Mouse (Mus musculus) midbrain, embryonic 10.5 days (tissue): ENCODE measurements around the gene Gm28042. TPM values are rescaled to one million over a fixed set of nuclear protein-coding genes. Genes with fewer than 3 reads are reported as not detected.

Experiments
- DNase-seq: peaks from one replicate; pipeline ENCODE4 v3.0.0-alpha.2; 2017; ENCODE audit warnings: low spot score
- H3K27ac ChIP-seq: fragments of 300-500 bp; sonication (generic); replicated peaks from 2 replicates; pipeline ENCODE4 v1.5.1; 2016; ENCODE audit warnings: mild to moderate bottlenecking
- H3K27me3 ChIP-seq: fragments of 300-500 bp; sonication (generic); 2 replicates; pipeline ENCODE4 v1.6.1; 2016; ENCODE audit warnings: low read depth, mild to moderate bottlenecking; ENCODE audit not compliant: poor library complexity, severe bottlenecking
- H3K36me3 ChIP-seq: fragments of 300-500 bp; sonication (generic); 2 replicates; pipeline ENCODE4 v1.6.1; 2016; ENCODE audit warnings: mild to moderate bottlenecking, moderate library complexity
- H3K4me1 ChIP-seq: fragments of 300-500 bp; sonication (generic); 2 replicates; pipeline ENCODE4 v1.6.1; 2016
- H3K4me3 ChIP-seq: fragments of 300-500 bp; sonication (generic); 2 replicates; pipeline ENCODE4 v1.5.1; 2016; ENCODE audit warnings: mild to moderate bottlenecking, moderate library complexity
- H3K9me3 ChIP-seq: fragments of 300-500 bp; sonication (generic); replicated peaks from 2 replicates; pipeline ENCODE4 v1.6.1; 2016; ENCODE audit warnings: mild to moderate bottlenecking
- WGBS: fragments of 180-500 bp; shearing (Covaris S2); methylation state at CpG from one replicate; pipeline ENCODE4 v1.1.7; 2016; 5-methylcytosine and 5-hydroxymethylcytosine counted together
- polyA plus RNA-seq: library from polyadenylated mRNA; unstranded; fragments of >200 nt; fragmentation: Nextera tagmentation; extraction: Ambion mirVana; gene quantifications from 2 replicates; pipeline ENCODE4 v1.2.1, GENCODE M21; 2016

Gm28042 gene
- polyA plus RNA-seq, 1 experiment from 2014 or later = 5.2 TPM

DNA sequence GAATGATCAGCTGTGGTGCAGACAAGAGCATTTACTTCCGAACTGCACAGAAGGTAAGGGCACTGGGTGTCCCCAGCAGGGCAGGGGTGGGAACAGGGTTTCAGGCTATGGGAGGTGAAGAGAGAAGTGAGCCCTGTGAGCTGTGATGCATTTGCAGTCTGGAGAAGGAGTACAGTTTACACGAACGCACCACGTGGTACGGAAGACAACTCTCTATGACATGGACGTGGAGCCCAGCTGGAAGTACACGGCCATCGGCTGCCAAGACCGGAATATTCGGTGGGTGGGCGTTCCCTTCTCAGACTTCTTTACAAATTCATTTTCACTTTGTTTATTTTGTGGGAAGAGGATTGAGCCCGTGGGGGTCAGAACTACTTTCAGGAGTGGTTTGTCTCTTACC, 9.7 kb upstream of the Gm28042 start:
- 95% methylated on average over 12 of the region's 12 CpGs for WGBS
- H3K4me3 ChIP-seq = no peak overlapping the region
- no peaks in the 10 kb centered on the region for H3K4me1 ChIP-seq
- no peak for DNase-seq
- no peak overlapping the region for H3K27ac ChIP-seq
- peaks cover 79% of the 10 kb centered on the region for H3K36me3 ChIP-seq
- no peaks in the 10 kb centered on the region for H3K27me3 ChIP-seq
- no peaks in the 10 kb centered on the region for H3K9me3 ChIP-seq

DNA sequence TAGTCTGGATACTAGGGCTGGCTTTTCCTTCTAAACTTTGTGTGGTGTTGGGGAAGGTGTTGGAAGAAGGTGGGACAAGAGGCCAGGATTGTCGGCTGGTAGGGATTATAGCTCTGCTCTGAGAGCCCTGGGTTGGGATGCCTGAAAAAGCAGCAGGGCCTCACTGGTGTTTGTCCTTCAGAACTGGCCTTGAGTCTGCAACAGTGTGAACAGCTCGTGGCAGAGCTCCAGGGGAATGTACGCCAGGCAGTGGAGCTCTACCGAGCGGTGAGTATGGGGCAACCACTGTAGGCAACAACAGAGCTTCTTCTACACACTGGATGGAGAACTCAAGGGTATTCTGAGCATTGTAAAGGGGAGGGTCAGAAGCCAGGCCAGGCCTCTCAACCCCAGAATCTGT, 3.0 kb upstream of the Gm28042 start:
- H3K4me1 ChIP-seq = peaks cover 16% of the 10 kb centered on the region
- no peaks in the 10 kb centered on the region for H3K27me3 ChIP-seq
- peaks cover 69% of the 10 kb centered on the region for H3K36me3 ChIP-seq
- no peak overlapping the region for H3K4me3 ChIP-seq
- H3K27ac ChIP-seq = no peak overlapping the region
- H3K9me3 ChIP-seq = no peaks in the 10 kb centered on the region
- DNase-seq = no peak
- 90% methylated on average over 5 of the region's 5 CpGs for WGBS

GRCm38 (mm10) chr2:120027950-120028331, 648 bp downstream of the Gm28042 start:
- DNase-seq = peak; percentile 23
- H3K4me3 ChIP-seq = peak overlapping the region; percentile 85
- no peaks in the 10 kb centered on the region for H3K27me3 ChIP-seq
- peaks cover 16% of the 10 kb centered on the region for H3K4me1 ChIP-seq
- H3K9me3 ChIP-seq = no peaks in the 10 kb centered on the region
- peaks cover 69% of the 10 kb centered on the region for H3K36me3 ChIP-seq
- 54% methylated on average over 3 of the region's 3 CpGs for WGBS
- peak overlapping the region; percentile 93 for H3K27ac ChIP-seq

DNA sequence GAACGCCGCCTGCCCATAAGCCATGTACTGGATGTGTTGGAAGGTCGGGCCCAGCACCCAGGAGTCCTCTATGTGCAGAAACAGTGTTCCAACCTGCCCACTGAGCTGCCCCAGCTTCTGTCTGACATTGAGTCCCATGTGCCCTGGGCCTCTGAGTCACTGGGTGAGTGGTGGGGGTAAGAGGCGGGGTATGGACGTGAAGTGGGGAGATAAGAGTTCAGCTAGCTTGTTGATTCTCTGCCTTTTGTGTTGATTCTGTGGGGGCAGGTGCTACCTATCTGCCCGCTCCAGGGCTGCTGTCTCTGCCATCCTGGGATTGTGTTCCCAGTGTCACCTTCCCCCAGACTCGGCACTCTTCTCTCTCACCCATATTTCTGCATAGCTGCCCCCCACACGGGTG, 3.1 kb downstream of the Gm28042 start:
- Histone ChIP-seq H3K4me1 (peaks cover 16% of the 10 kb centered on the region), H3K36me3 (peaks cover 69% of the 10 kb centered on the region), H3K4me3 (no peak overlapping the region), H3K27me3 (no peaks in the 10 kb centered on the region), H3K9me3 (no peaks in the 10 kb centered on the region), H3K27ac (no peak overlapping the region)
- DNase-seq = no peak
- 94% methylated on average over 8 of the region's 8 CpGs for WGBS

DNA sequence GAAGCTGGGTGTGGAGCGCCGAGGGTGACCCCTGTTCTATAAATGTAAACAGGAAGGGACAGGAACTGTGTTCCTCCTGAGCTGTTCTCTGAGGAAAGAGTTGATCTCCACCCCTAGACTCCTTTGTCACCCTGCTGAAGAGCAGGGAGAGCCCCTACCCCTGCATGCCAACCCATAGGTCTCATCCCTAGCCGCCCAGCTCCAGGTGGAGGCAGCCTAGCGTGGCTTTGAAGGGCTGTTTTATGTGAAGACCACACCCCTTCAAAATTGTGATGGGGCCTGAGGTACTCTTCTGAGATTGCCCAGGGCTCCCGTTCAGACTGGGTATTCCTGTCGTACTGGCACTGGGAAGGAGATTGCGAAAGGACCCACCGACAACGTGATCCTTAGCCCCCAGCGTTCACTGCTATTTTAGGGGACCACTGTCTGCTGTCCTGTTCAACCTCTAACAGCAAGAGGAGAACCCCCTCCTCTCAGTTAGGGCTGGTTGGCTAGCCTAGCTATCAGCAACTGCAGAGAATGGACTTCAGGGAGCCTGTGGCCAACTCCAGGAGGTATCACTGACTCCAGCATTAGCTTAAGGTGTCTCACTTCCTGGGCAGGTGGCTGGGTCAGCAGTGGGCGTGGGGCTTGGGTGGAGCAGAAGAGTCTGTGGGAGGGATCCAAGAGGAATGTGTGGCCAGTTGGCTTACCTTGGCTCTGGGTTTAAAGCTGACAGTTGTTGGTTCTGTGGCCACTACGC, 5.6 kb downstream of the Gm28042 start, which contains the start of gene Pla2g4b:
TSS of gene Pla2g4b (plus strand) at position 692 of the 742 bp plus-strand sequence.
- WGBS = 91% methylated on average over 12 of the region's 12 CpGs
- H3K27ac ChIP-seq = no peak within 1 kb of the TSS
- H3K9me3 ChIP-seq = no peaks in the 10 kb centered on the region
- no peak within 1 kb of the TSS for H3K4me3 ChIP-seq
- no peak for DNase-seq
- peaks cover 7% of the 10 kb centered on the region for H3K4me1 ChIP-seq
- H3K27me3 ChIP-seq = no peaks in the 10 kb centered on the region
- peaks cover 88% of the 10 kb centered on the region for H3K36me3 ChIP-seq

DNA sequence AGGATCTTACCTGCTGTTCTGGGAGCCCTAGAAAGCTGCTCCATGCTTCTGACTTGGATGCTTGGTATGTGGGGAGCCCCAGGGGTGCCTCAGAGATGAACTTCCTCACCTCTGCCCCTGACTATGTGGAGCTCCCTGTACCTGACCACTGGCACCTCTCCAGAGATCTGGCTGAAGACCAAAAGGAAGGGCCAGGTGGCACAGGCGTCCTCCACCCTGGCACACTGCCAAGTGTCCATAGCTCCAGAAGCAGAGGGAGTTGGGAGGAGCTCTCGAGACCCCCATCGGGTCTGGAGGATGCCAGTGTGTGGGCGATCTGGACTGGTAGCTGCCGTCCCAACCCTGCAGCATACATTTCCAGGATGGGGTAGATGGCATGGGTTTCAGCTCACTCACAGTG, 6.4 kb downstream of the Gm28042 start:
- H3K4me3 ChIP-seq = no peak overlapping the region
- H3K9me3 ChIP-seq = no peaks in the 10 kb centered on the region
- H3K4me1 ChIP-seq = no peaks in the 10 kb centered on the region
- DNase-seq = no peak
- no peak overlapping the region for H3K27ac ChIP-seq
- no peaks in the 10 kb centered on the region for H3K27me3 ChIP-seq
- H3K36me3 ChIP-seq = peaks cover 96% of the 10 kb centered on the region
- WGBS = 94% methylated on average over 5 of the region's 5 CpGs

- H3K36me3 ChIP-seq = peaks cover 100% of the 10 kb centered on the region
- 90% methylated on average over 9 of the region's 9 CpGs for WGBS
Measured at GRCm38 (mm10) chr2:120037744-120038143, 10.5 kb downstream of the Gm28042 start.

GRCm38 (mm10) chr2:120040991-120041390, 13.7 kb downstream of the Gm28042 start:
- H3K4me3 ChIP-seq = no peak overlapping the region
- H3K9me3 ChIP-seq = no peaks in the 10 kb centered on the region
- H3K27ac ChIP-seq = no peak overlapping the region
- no peaks in the 10 kb centered on the region for H3K4me1 ChIP-seq
- H3K36me3 ChIP-seq = peaks cover 67% of the 10 kb centered on the region
- no peaks in the 10 kb centered on the region for H3K27me3 ChIP-seq
- 91% methylated on average over 5 of the region's 5 CpGs for WGBS
- no peak for DNase-seq

More at GRCm38 (mm10) chr2:120037744-120038143, 10.5 kb downstream of the Gm28042 start:
- Histone ChIP-seq H3K27me3 (no peaks in the 10 kb centered on the region), H3K27ac (no peak overlapping the region), H3K4me3 (no peak overlapping the region), H3K4me1 (no peaks in the 10 kb centered on the region), H3K9me3 (no peaks in the 10 kb centered on the region)
- no peak for DNase-seq

DNA sequence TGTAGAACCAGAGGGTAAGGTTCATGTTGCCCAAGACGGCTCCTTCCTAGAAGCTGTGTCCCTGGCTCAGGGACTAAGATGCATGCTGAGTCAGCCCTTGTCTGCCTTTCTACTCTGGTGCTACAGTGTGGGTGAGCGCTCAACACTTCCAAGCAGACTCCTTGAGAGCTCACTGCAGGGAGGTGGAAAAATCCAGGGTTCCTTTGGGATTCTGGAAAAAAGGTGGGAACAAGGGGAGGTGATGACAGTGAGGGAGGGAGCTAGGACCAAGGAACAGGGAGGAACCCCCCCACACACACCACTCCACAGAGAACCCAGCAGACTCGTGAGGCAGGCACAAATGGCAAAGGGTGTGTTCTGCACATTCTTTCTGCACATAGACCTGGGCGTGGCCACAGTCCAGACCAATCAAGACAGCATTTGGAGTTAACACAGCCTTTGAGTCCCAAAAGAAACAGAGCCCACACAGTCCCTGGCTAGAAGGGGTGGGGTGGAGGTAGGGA, 16.9 kb downstream of the Gm28042 start:
- Histone ChIP-seq H3K9me3 (no peaks in the 10 kb centered on the region), H3K36me3 (peaks cover 36% of the 10 kb centered on the region), H3K27ac (no peak overlapping the region), H3K4me3 (no peak overlapping the region), H3K27me3 (no peaks in the 10 kb centered on the region), H3K4me1 (peaks cover 5% of the 10 kb centered on the region; the same call in 1 of the 2 replicates)
- no peak for DNase-seq
- 64% methylated on average over 4 of the region's 4 CpGs for WGBS

DNA sequence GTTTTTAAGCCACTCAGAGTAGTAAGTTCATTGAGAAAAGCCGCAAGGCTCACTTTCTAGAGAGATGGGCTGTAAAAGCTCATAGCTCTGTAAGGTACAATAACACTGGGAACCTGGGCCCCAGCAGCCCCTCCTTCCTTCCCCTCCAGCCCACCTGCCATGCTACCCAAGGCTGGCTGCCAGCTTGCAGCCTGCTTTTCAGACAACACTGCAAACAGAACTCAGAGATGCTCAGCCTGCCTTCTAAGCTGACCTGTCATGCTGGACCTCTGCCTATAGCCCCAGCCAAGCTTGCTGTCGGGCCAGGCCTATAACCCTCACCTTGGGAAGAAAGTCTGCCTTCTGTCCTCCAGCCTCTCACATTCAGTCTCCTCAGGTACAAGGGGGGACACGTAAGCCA, 17.4 kb downstream of the Gm28042 start:
- 83% methylated on average over 3 of the region's 3 CpGs for WGBS

DNA sequence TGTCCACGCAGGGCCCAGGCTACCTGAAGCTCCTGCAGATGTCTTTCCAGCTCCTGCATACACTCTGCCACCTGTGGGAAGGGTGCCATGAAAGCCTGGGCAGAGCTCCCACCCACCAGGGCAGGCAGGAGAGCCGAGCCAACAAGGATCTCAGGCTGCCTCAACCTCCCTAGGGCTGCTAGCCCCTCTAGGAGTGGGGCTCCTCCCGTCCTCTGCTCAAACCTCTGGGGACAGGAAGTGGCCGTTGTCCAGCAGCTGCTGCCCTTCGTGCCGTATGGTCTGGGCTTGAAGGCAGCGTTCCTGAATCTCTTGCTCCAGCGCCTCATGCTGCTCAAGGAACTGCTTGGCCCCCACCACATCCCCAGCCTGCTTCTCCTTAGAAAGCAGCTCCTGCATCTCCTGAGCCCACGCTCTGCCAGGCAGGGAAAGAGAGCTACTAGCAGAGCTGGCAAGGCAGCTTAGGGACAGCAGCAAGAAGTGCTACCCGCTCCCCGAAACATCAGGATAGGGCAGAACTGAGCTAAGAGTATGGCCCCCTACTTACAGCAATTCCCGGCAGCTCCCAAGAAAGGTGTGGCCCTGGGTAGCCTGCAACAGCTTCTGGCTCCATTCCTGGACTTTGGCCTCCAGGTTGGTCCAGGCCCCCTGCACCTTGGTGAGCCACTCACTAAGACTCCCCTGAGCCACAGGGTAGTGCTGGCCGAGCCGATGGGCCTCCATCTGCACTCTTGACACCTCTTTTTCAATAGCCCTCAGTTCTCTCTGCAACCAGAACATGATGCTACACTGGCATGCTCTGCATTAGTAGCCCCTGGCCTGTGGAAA, 19.4 kb downstream of the Gm28042 start:
- H3K4me3 ChIP-seq = no peak overlapping the region
- peaks cover 10% of the 10 kb centered on the region for H3K36me3 ChIP-seq
- H3K4me1 ChIP-seq = peaks cover 5% of the 10 kb centered on the region; the same call in 1 of the 2 replicates
- no peak overlapping the region for H3K27ac ChIP-seq
- no peaks in the 10 kb centered on the region for H3K9me3 ChIP-seq
- WGBS = 76% methylated on average over 14 of the region's 14 CpGs
- H3K27me3 ChIP-seq = no peaks in the 10 kb centered on the region
- no peak for DNase-seq

More for the DNA sequence above, 17.4 kb downstream of the Gm28042 start:
- Histone ChIP-seq H3K36me3 (peaks cover 30% of the 10 kb centered on the region), H3K4me1 (peaks cover 5% of the 10 kb centered on the region; the same call in 1 of the 2 replicates), H3K4me3 (no peak overlapping the region), H3K9me3 (no peaks in the 10 kb centered on the region), H3K27me3 (no peaks in the 10 kb centered on the region), H3K27ac (no peak overlapping the region)
- DNase-seq = no peak

- Histone ChIP-seq H3K4me3 (no peak overlapping the region), H3K36me3 (no peaks in the 10 kb centered on the region), H3K4me1 (peaks cover 5% of the 10 kb centered on the region; the same call in 1 of the 2 replicates), H3K27ac (no peak overlapping the region), H3K27me3 (no peaks in the 10 kb centered on the region), H3K9me3 (no peaks in the 10 kb centered on the region)
- no peak for DNase-seq
- WGBS = 80% methylated on average over 9 of the region's 9 CpGs
Measured at GRCm38 (mm10) chr2:120048173-120048572, 20.9 kb downstream of the Gm28042 start.
